Mouse (Mus musculus): ENCODE measurements at regions not wholly inside any gene's neighbourhood (a gene's known extent, or its start where the extent isn't known, plus 50 kb on each side); places are given as distances from the start of the nearest gene placed in this dataset.

DNA sequence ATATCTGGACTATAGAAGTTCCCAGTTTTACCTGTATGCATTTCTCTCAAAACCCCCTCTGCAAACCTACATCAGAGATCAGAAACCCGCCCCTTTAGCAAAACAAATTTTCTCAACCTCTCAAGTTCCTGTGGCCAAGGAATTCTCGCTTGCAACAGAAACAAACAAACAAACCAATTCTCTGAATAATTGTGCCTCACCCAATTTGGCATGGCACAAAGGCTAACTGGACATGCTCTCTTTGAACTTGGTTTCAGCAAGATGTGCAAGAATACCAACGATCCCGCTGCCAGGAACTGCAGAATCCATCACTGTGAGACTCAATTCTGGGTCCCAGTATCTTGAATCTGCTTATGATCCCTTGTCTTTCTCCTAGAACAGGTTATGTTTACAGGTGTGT is 477.4 kb upstream of the Kif2a start:
- ATAC-seq (replicated peaks; ENCODE audit: insufficient number of reproducible peaks, low FRiP score, low TSS enrichment, poor library complexity, severe bottlenecking) = no peak

DNA sequence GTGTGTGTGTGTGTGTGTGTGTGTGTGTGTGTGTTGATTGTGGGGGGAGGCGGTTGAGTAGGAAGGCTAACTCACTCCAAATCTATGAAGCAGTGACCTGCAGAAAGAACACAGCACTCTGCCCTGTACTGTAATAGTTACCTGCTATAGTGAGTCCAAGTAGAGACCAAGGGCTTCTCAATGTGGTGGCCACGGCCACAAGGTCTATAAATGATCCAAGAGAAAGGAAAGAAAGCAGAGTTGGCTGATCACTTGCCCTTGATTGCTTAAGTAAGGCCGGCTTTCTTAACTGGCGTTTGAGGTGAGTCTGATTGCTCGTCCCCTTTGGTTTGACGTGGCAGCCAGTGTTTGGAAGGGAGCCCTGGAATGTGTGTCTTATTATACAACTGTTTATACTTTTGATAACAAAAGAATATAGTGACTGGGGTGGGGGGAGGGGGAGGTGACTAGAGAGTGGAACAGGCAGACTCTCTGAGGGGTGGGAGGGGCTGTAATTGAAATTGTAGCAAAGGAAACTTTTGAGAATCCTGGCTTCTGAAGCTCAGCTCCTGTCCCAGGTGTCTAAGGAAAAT is 473.3 kb upstream of the Kif2a start:
- no peak for ATAC-seq (replicated peaks; ENCODE audit: insufficient number of reproducible peaks, low FRiP score, low TSS enrichment, poor library complexity, severe bottlenecking)

DNA sequence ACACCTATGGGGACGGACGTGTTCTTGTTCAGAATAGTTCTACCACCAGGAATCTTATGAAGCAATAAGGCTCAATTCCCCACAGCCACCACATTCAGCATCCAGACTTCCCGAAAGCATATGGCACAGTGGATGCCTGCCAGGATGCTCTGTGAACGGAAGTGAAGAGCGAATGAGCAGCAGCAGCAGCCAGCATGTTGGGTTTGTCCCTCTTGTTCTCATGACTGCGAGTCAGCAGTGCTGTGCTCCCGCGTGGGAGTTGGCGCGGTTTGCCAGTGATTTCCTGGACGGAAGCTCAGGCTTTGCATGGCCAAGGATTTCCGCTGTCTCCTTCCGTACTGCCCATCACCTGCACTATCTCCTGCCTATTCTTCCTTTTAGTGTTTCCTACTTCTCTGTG is 471.8 kb upstream of the Kif2a start:
- no peak for ATAC-seq (replicated peaks; ENCODE audit: insufficient number of reproducible peaks, low FRiP score, low TSS enrichment, poor library complexity, severe bottlenecking)

DNA sequence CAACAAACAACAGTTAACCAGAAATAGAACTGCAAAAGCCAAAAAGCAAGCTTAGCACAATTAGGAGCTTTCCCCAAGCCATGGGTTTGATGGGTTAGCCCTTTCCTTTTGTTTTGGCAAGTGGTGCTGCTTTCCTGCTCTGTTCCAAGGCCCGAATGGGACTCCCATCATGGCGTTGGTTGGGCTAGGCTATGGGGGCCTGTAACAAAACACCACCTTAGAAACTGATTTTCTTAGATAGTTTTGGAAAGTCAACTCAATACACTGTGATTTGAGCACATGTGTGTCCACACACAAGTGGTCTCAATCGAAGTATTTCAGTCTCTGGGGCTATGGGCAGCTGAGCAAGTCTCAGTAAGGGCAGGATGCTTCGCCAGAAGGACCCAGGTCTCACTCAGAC is 470.5 kb upstream of the Kif2a start:
- no peak for ATAC-seq (replicated peaks; ENCODE audit: insufficient number of reproducible peaks, low FRiP score, low TSS enrichment, poor library complexity, severe bottlenecking)

DNA sequence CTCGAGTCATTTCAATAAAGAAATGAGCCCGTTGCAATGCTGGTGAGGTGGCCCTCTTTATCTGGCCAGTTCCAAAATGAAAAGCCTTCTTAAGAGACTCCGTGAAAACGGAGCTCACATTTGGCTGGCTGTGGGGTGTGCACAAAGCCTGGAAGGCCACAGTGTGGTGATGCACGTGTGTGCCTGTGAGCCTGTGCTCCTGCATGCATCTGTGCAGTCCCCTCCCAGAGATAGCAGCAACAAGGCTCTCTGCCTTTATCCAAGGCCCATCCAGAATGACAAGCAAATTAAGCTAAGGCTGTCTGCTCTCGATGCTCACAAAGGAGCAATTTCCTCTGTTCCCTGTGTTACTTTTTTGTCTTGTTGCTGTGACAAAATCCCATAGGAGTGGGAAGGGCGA is 469.5 kb upstream of the Kif2a start:
- no peak for ATAC-seq (replicated peaks; ENCODE audit: insufficient number of reproducible peaks, low FRiP score, low TSS enrichment, poor library complexity, severe bottlenecking)

DNA sequence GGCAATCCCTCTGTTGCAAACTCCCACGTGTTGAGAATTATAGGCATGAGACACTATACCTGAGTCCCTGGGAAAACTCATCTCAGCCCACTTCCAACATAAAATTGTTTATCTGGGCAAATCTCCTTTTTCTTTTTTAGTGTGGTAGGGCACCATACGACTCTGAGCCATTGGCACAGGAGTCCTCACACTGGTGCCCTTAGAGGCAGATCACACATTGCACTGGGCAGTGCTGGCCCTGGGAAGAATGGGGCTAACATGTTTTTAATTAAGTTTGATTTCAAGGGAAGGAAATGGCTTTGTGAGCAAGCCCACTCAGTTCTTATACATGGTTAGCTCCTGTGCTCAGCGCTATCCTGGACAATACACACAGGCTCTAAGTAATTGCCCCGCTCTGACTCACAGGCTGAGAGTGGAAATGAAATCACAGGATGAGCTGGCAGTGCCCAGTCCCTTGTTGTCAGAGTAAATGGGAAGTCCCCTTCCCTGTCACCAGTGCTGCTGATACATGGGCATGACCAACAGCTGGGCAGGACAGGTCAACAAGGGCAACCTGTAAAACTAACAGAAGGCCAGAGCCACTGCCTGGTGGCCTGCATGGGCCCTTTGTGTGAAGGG is 463.6 kb upstream of the Kif2a start:
- no peak for ATAC-seq (replicated peaks; ENCODE audit: insufficient number of reproducible peaks, low FRiP score, low TSS enrichment, poor library complexity, severe bottlenecking)

DNA sequence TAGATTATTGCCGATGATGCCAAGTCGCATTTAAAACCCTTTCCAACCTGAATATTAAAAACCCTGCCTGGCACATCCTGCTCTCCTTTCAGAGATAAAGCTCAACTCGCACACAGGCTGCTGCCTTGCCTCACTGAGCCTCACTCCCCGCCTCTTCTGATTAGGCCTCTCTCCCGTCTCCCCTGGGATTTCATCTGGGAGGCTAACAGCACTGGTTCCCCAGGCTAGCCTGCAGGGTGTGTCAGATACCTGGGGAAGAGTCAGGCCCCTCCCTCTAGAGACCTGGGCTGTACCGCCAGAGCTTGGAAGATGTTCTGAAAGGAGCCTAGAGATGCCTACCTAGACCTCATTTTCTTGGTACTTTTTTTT is 462.7 kb upstream of the Kif2a start:
- ATAC-seq (replicated peaks; ENCODE audit: insufficient number of reproducible peaks, low FRiP score, low TSS enrichment, poor library complexity, severe bottlenecking) = no peak

DNA sequence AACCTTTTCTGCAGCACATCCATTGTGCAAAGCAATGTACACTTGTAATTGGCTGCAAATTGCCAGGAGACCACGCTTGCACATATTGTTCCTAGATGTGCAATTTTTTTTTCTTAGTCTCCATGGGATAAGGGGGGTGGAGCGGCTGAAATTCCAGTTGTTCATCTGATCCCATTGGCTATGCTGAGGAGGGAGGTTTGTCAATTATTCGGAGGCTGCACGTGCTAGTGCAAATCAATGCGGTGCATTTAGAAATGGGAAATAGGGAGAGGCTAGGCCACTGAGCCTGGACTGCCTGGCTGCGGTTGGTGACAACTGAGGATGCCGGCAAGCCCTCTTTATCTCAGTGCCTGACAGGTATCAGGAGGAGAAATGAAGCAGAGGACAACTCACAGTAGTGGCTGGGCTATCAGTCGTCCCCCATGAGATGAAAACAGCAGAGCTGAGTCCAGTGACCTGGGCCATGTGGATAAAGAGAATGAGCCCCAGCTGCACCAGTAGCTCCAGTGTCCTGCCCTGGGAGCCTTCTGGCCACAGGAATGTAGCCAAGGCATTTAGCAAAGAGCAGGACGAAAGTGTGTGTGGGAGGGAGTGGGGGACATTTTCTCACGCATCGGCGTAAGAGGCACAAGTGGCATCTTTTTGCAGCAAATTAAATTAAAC is 462.2 kb upstream of the Kif2a start:
- ATAC-seq (replicated peaks; ENCODE audit: insufficient number of reproducible peaks, low FRiP score, low TSS enrichment, poor library complexity, severe bottlenecking) = no peak

DNA sequence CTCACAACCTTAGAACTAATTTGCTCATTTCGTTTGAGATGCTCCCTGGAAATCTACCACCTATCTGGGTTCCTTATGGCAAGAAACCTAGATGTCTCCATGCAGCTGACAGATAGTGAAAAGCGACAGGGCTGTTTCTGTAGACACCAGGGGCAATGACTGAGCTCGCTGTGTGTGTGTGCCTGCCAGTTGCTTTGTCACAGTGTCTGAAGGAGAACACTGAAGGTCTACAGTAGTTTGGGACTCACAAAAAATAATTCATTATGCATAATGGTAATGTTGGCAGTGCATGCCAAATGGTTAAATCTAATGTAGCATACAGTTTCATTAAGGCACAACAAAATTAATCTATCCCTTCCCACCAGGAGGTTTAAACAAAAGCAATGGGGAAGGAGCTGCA is 453.2 kb upstream of the Kif2a start:
- no peak for ATAC-seq (replicated peaks; ENCODE audit: insufficient number of reproducible peaks, low FRiP score, low TSS enrichment, poor library complexity, severe bottlenecking)

DNA sequence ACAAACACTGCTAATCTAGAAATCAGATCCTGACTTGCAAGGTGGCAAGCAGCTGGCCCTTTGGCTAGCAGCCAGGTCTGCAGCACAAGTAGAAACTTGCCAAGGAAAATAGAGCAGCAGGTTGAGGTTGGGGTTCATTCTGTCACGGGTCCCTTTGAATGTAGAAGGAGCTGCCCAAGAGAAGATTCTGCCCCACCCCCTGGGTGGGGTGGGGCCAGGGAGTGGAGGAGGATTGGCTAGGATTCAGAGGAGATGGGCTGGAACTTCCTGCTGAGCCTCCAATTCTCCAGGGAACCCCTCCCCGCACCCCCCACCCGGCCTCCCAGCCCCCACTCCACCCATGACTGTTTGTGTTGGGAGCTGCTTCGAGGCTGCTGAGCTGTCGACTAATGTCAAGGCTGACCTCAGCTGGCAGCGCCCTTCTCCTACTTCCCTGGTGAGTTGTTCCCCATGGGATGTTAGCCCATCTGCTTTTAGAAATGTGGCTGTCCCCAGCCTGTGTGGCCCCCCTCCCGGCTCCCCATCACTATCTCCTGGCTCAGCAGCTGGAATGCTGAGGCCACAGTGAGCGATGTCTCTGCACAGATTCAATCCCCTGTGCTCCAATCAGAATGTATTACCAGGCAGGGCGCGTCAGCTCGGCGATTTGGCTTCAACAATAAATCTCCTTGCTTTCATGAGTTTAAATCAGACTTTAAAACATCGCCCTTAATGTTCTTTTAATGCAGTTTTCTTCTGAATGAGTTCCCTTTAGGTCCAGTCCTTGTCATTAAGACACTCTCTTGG is 447.8 kb upstream of the Kif2a start:
- no peak for ATAC-seq (replicated peaks; ENCODE audit: insufficient number of reproducible peaks, low FRiP score, low TSS enrichment, poor library complexity, severe bottlenecking)

DNA sequence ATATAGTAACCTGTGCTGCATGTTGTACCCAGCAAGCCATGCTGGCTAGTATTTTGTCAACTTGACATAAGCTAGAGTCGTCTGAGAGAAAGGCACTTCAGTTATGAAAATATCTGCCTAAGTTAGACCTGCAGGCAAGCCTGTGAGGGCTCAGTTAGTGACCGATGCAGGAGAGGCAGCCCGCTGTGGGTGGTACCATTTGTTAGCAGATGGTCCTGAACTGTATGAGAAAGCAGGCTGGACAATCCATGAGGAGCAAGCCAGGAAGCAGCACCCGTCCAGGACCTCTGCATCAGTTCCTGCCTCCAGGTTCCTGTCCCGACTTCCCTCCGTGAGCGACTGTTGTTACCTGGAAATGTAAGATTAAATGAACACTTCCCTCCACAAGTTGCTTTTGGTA is 440.9 kb upstream of the Kif2a start:
- no peak for ATAC-seq (replicated peaks; ENCODE audit: insufficient number of reproducible peaks, low FRiP score, low TSS enrichment, poor library complexity, severe bottlenecking)

DNA sequence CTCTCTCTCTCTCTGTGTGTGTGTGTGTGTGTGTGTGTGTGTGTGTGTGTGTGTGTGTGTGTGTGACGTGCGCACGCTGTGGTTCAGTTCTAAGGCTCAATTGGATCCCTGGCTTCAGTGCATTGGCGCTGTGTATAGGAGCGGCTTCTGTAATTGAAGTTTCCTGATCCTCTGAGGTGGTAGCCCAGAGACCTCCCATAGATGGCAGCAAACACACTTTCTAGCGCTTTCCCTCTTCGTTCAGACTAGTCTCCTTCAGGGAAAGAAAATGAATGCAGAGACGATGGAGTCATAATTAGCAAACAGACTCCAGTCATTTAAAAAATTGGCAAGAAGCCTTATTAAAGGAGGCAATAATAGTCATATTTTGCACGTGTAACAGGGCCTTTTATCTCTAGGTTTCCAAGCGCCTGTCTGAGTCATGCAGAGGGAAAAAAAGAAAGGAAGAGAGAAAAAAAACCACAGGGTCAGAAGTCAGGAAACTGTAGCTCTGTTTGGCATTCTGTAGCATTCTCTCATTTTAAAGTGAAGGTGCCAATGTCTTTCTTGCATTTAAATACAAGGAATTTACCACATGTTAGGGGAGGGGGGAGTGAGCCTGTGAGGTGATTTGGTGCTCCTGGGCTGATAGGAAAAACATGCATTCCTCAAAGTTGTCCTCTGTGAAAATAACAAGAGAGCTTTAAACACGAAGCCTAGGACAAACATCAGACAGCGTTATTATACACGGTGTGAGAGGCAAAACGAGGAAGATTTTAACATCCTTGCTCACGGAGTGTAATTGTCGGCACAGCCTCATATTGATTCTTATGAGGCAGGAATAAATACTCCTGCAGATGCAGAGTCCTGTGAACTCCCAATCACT is 439.4 kb upstream of the Kif2a start:
- no peak for ATAC-seq (replicated peaks; ENCODE audit: insufficient number of reproducible peaks, low FRiP score, low TSS enrichment, poor library complexity, severe bottlenecking)

DNA sequence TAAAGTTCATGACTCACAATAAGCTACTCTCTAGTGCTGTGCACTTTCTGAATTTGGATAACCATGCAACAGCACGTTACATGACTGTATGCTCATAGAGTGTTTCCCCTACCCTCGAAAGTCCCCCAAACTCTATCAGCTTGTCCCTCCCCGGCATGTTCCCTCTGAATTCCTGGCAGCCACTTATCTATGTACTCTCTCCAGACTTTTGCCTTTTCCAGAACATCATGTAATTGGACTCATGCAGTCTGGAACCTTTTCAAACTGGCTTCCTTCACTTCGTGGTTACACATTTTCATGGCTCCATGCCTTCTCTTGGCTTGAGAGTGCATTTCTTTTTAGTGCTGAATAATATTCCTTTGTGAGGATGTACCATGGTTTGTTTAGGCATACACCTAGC is 436.8 kb upstream of the Kif2a start:
- ATAC-seq (replicated peaks; ENCODE audit: insufficient number of reproducible peaks, low FRiP score, low TSS enrichment, poor library complexity, severe bottlenecking) = no peak

DNA sequence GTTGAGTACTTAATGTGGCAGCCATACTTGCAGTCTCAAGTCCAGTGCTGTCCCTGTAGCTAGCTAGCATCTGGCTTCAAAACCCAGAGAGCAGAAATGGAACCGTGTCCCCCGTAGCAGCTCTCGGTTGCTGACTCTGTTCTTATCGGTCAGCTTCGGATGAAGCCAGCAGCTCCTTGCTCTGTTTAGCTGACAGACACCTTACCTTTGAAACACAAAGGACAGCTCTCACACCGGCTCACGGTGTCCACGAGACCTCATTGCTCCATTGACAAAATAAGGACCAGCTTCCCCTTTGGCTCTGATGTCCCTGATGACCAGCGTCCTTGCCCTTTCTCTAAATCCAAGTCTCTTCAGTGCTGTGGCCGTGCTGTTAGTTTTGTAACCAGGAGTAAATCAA is 435.3 kb upstream of the Kif2a start:
- ATAC-seq (replicated peaks; ENCODE audit: insufficient number of reproducible peaks, low FRiP score, low TSS enrichment, poor library complexity, severe bottlenecking) = no peak

DNA sequence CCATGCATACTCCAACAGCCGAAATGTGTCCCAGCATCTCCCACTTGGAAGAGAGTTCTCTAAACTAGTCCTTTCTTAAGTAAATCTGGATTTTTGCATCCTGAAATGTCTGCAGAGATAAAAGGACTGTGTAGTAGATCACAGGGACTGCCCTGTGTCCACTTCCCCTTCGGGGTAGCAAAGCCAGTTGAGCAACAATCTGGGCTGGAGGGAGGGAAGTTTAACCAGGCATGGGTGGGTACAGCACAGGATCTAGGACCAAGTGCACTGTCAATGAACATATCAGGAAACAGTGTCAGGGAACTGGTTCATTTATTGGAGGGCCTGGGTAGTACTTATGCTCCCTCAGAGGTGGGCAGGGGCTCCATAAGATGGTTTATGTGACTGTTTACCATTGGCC is 434.5 kb upstream of the Kif2a start:
- no peak for ATAC-seq (replicated peaks; ENCODE audit: insufficient number of reproducible peaks, low FRiP score, low TSS enrichment, poor library complexity, severe bottlenecking)

DNA sequence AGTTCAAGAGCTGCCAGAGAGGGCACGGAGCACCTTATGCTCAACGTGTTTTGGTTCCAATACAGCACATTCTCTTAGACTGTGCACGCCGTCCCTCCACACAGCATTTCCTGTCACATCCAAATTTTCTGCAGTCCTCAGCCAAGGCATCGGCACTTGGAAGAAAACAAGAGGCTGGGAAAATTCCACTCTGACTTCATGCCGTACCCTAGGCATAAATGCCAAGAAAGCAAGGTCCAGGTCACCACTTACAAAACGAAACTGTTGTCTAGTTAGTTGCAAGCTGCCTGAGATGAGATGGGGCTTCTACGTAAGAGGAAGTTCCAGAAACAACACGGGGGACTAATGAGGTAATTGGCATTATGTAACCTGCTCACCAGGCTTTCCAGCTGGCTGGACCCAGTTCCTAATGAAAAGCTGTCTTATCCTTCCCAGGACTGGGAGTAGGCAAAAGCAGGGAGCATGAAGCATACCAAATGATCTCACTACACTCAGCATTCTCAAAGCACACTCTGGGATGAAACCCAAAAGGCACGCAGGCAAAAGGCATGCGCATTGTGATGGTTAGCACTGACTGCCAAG is 427.8 kb upstream of the Kif2a start:
- ATAC-seq (replicated peaks; ENCODE audit: insufficient number of reproducible peaks, low FRiP score, low TSS enrichment, poor library complexity, severe bottlenecking) = no peak

DNA sequence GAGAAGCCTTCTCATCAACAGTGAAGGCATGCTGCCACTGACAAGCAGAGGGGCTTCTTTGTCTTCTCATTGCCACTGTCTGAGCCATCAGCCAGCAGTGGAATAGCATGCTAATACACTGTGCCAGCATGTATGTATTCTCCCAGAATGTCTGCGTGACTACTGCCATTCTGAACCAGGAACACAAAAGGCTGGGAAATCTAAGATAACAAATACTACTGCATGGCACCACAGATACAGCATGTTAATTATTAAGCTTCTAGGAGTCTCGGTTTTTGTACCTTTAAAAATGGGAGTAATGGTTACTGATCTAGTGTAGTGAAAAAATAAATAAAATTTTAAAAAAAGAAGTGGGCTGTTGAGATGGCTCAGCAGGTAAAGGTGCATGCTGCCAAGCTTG is 425.9 kb upstream of the Kif2a start:
- ATAC-seq (replicated peaks; ENCODE audit: insufficient number of reproducible peaks, low FRiP score, low TSS enrichment, poor library complexity, severe bottlenecking) = no peak

DNA sequence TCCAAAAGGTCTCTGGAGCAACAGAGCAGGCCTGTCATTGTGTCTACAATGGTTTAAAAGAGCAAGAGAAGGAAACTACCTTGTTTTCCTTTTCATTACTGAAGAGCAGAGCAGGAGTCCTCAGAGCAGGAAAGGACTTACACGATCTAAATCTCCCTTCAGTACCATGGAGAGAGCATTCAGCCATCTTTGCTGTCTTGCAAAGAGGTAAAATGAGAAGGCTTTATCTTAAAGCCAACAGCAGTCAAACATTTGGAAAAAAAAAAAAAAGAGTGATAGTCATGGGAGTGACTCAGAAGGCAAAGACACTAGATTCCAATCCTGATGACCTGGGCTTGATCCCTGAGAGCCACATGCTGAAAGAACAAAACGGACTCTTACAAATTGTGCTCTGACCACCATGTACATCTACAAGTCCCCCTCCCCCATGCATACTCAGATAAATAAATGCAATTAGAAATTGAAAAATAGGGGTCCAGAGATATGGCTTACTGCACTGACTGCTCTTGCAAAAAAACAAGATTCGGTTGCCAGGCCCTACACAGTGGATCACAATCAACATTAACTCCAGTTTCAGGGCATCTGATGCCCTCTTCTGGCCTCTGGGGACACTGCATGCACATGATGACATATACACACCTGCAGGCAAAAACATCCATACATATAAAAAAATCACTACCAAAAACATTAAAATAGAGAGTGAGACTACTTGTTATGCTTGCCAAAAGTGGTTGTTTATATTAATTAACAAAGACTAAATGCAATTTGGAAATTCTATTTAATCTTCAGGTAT is 397.6 kb upstream of the Kif2a start:
- ATAC-seq (replicated peaks; ENCODE audit: insufficient number of reproducible peaks, low FRiP score, low TSS enrichment, poor library complexity, severe bottlenecking) = no peak

All from monocyte, adult 5-6 weeks (primary cell).